Comparison of ENCODE assay signal across 9 mouse cellular contexts in genomic region chr6:67510752-67511151, GRCm38 (mm10). TPM values are rescaled to one million over a fixed set of nuclear protein-coding genes. Genes with fewer than 3 reads are reported as not detected.
A peak's percentile ranks its signal among the peaks of the same experiment; 100 is the strongest.
DNase-seq lines count a peak whose midpoint lies in the region; ATAC-seq and TF ChIP-seq lines count a peak whose summit lies in the region.
"Had no signal": no experiment of that assay in that cellular context is flagged by ENCODE, and none has a peak within 500 bp of the region (broad histone marks: within the 10 kb centered on the region; RNA-seq: fewer than 3 reads in every experiment).

No protein-coding gene starts in this region.

- H3K4me3 ChIP-seq in kidney, embryonic 16.5 days (ENCODE audit: low read length) = no peak overlapping the region
- H3K4me3 ChIP-seq in midbrain, embryonic 12.5 days = no peak overlapping the region

- no peak for TF ChIP-seq POLR2A in brain, embryonic 14.5 days (IDR thresholded peaks at IDR 0.05; ENCODE audit: borderline replicate concordance, extremely low read depth, insufficient read depth, insufficient read length, poor library complexity, severe bottlenecking)

- peak; percentile 41 to 45 for DNase-seq in adrenal gland, adult 18-20 months (ENCODE audit: low spot score in 2 of 2)
- no peak for DNase-seq in adrenal gland, postnatal 4 days (ENCODE audit: low spot score in 2 of 2)
- peak; percentile 38 to 44 for DNase-seq in left cerebral cortex, adult 18-20 months (ENCODE audit: low spot score in 2 of 2)
- no peak for DNase-seq in left cerebral cortex, adult 11 months (ENCODE audit: low spot score)
- DNase-seq in brain, embryonic 14.5 days (ENCODE audit: low read depth) = peak; percentile 35
- peak; percentile 52 for DNase-seq in thymus, postnatal 14 days

- no peaks in the 10 kb centered on the region for H3K36me3 ChIP-seq in kidney, embryonic 16.5 days (ENCODE audit: insufficient read depth, low read length)
- no peaks in the 10 kb centered on the region for H3K36me3 ChIP-seq in midbrain, embryonic 12.5 days

- no peaks in the 10 kb centered on the region for H3K4me1 ChIP-seq in kidney, embryonic 16.5 days (ENCODE audit: insufficient read depth, low read length)
- no peaks in the 10 kb centered on the region for H3K4me1 ChIP-seq in midbrain, embryonic 12.5 days

- H3K27ac ChIP-seq in kidney, embryonic 16.5 days (ENCODE audit: low read length) = no peak overlapping the region
- H3K27ac ChIP-seq in midbrain, embryonic 12.5 days (replicated peaks) = no peak overlapping the region

- peak; percentile 42 for ATAC-seq in kidney, embryonic 16.5 days (ENCODE audit: low FRiP score, low TSS enrichment)
- 0 out of 2 replicates have a peak, but pooled peaks have one; percentile 38 for ATAC-seq in midbrain, embryonic 12.5 days (ENCODE audit: low FRiP score, low read depth)

- no peak overlapping the region for H3K4me2 ChIP-seq in kidney, embryonic 16.5 days (replicated peaks; ENCODE audit: low read depth, low read length)
- H3K4me2 ChIP-seq in midbrain, embryonic 12.5 days (replicated peaks) = no peak overlapping the region

- H3K9me3 ChIP-seq in kidney, embryonic 16.5 days (ENCODE audit: low read length) = no peaks in the 10 kb centered on the region
- no peaks in the 10 kb centered on the region for H3K9me3 ChIP-seq in midbrain, embryonic 12.5 days

- peak; percentile 64; the same call in 1 of the 2 replicates for TF ChIP-seq CTCF in brain, embryonic 14.5 days (IDR thresholded peaks at IDR 0.05; ENCODE audit: borderline replicate concordance, extremely low read depth, insufficient read depth, insufficient read length)

- no peaks in the 10 kb centered on the region for H3K27me3 ChIP-seq in kidney, embryonic 16.5 days (ENCODE audit: insufficient read depth, low read length)
- H3K27me3 ChIP-seq in midbrain, embryonic 12.5 days = no peaks in the 10 kb centered on the region

- no peak overlapping the region for H3K9ac ChIP-seq in kidney, embryonic 16.5 days (replicated peaks; ENCODE audit: low read length)
- no peak overlapping the region for H3K9ac ChIP-seq in midbrain, embryonic 12.5 days (replicated peaks)

RNA-seq across cellular contexts. Expression of gene Il23r, which starts 19.1 kb away (rescaled TPM):
- total RNA-seq in adrenal gland, adult 18-20 months (2021) = 10 to 100 TPM; 17.7 to 24.0 TPM
- total RNA-seq in adrenal gland, postnatal 4 days (2021) = under 1 TPM; 0.28 to 0.39 TPM
- not detected for total RNA-seq in left cerebral cortex, adult 18-20 months (2021)
- polyA plus RNA-seq in brain, embryonic 14.5 days (2012; rRNA removed) = not detected in 2 replicates
- not detected in 2 replicates for polyA plus RNA-seq in kidney, embryonic 16.5 days (2015; fragmentation: Nextera tagmentation; extraction: Ambion mirVana)
- not detected in 2 replicates for polyA plus RNA-seq in midbrain, embryonic 12.5 days (2016; fragmentation: Nextera tagmentation; extraction: Ambion mirVana)
- polyA plus RNA-seq: lung, embryonic 16.5 days had no signal

RNA-seq across cellular contexts. Expression of gene Tacstd2, which starts 24.8 kb away (rescaled TPM):
- total RNA-seq in adrenal gland, adult 18-20 months (2021) = not detected
- 1 to 10 TPM in 1 of 2 experiments, under 1 TPM in 1; 0.23 to 3.4 TPM for total RNA-seq in adrenal gland, postnatal 4 days (2021)
- under 1 TPM in 1 of 2 experiments, not detected in 1; 0.21 TPM for total RNA-seq in left cerebral cortex, adult 18-20 months (2021)
- 5.2 and 7.1 TPM in 2 replicates for polyA plus RNA-seq in brain, embryonic 14.5 days (2012; rRNA removed)
- polyA plus RNA-seq in kidney, embryonic 16.5 days (2015; fragmentation: Nextera tagmentation; extraction: Ambion mirVana) = 73.5 and 75.3 TPM in 2 replicates
- 3.3 and 5.6 TPM in 2 replicates for polyA plus RNA-seq in midbrain, embryonic 12.5 days (2016; fragmentation: Nextera tagmentation; extraction: Ambion mirVana)

Comparison
In these comparisons a context has a peak if more than half of its experiments do, and no peak if none do; other contexts are left out.
1. DNase-seq: peak in adrenal gland, adult 18-20 months (2 of 2), left cerebral cortex, adult 18-20 months (2 of 2), brain, embryonic 14.5 days (single experiment) and thymus, postnatal 14 days (single experiment); none in adrenal gland, postnatal 4 days (0 of 2) and left cerebral cortex, adult 11 months (single experiment).
2. RNA of gene Il23r, which starts 19.1 kb away (total RNA-seq): 17.7 to 24.0 TPM in adrenal gland, adult 18-20 months; 0.28 to 0.39 TPM in adrenal gland, postnatal 4 days and not detected in left cerebral cortex, adult 18-20 months; every median in the first group is over 10 times any median in the second.